Comparison of ENCODE assay signal across 20 mouse cellular contexts in genomic region chr19:4876241-4876640, GRCm38 (mm10). TPM values are rescaled to one million over a fixed set of nuclear protein-coding genes. Genes with fewer than 3 reads are reported as not detected.
"Had no signal": no experiment of that assay in that cellular context is flagged by ENCODE, and none has a peak within 500 bp of the region (broad histone marks: within the 10 kb centered on the region; RNA-seq: fewer than 3 reads in every experiment).

No protein-coding gene starts in this region.

- H3K4me3 ChIP-seq: limb, embryonic 12.5 days; limb, embryonic 15.5 days; midbrain, embryonic 12.5 days had no signal

- ATAC-seq: liver, postnatal 0 days; lung, postnatal 0 days; midbrain, embryonic 16.5 days had no signal

- H3K9me3 ChIP-seq: limb, embryonic 12.5 days; limb, embryonic 15.5 days; midbrain, embryonic 12.5 days had no signal

- H3K27me3 ChIP-seq: limb, embryonic 15.5 days had no signal

- H3K27ac ChIP-seq: kidney, postnatal 0 days; limb, embryonic 15.5 days; liver, embryonic 14.5 days; macrophage; midbrain, embryonic 12.5 days; stomach, postnatal 0 days had no signal

- H3K9ac ChIP-seq: limb, embryonic 12.5 days; limb, embryonic 15.5 days; liver, embryonic 14.5 days; liver, postnatal 0 days; lung, embryonic 14.5 days; midbrain, embryonic 12.5 days had no signal

- H3K4me2 ChIP-seq: limb, embryonic 12.5 days; limb, embryonic 15.5 days; liver, embryonic 11.5 days; lung, embryonic 14.5 days; midbrain, embryonic 12.5 days had no signal

- H3K36me3 ChIP-seq: limb, embryonic 12.5 days; limb, embryonic 15.5 days; midbrain, embryonic 12.5 days had no signal

- DNase-seq: kidney, adult 9 months; kidney, postnatal 25 days; left cerebral cortex, postnatal 4 days; liver, postnatal 0 days; lung, embryonic 14.5 days; thymus, adult 2 months; thymus, postnatal 14 days; thymus, postnatal 4 days had no signal

RNA-seq across cellular contexts. Expression of gene Actn3, which starts 1.5 kb away (rescaled TPM):
- polyA plus RNA-seq: macrophage had no signal

RNA-seq across cellular contexts. Expression of gene Ctsf, which starts 21.3 kb away (rescaled TPM):
- total RNA-seq: monocyte, adult 5-6 weeks had no signal

RNA-seq across cellular contexts. Expression of gene Bbs1, which starts 30.2 kb away (rescaled TPM):
- total RNA-seq: monocyte, adult 5-6 weeks had no signal

RNA-seq across cellular contexts. Expression of gene Ccdc87, which starts 37.1 kb away (rescaled TPM):
- total RNA-seq: megakaryocyte, adult 5-6 weeks; monocyte, adult 5-6 weeks had no signal
- polyA plus RNA-seq: kidney, postnatal 0 days; limb, embryonic 15.5 days; liver, embryonic 11.5 days; liver, postnatal 0 days; stomach, postnatal 0 days had no signal
